Mouse (Mus musculus): ENCODE measurements around the gene Srpk2.

DNA sequence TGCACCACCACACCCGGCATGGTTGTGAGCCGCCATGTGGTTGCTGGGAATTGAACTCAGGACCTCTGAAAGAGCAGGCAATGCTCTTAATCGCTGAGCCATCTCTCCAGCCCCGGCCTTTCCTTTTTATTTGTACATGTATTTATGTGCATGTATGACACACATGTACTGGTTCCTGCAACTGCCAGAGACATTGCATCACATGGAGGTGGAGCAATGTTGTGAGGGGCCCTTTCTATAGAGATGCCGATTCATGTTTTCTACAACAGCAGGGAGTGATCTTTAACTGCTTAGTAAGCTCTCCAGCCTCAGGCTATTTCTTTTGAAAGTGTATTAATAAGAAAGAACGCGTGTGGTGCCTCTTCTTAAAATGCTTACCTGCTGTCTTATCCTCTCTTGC lies 200.6 kb downstream of the Srpk2 start:
- no peak for TF ChIP-seq CTCF (IDR thresholded peaks at IDR 0.05; ENCODE audit: low read depth, low read length)
- TF ChIP-seq POLR2A (IDR thresholded peaks at IDR 0.05; ENCODE audit: borderline replicate concordance, low read depth, low read length), result no peak

Measured in bone marrow macrophage, adult 2 months (primary cell).